Mouse (Mus musculus) ES-Bruce4 (cell line): ENCODE measurements around the gene Lrba. TPM values are rescaled to one million over a fixed set of nuclear protein-coding genes. Genes with fewer than 3 reads are reported as not detected.

Experiments used
- H3K27ac ChIP-seq: 2 replicates; pipeline ENCODE4 v1.5.1; 2012; ENCODE audit warnings: low read length, inconsistent platforms; ENCODE audit not compliant: insufficient read depth
- H3K27me3 ChIP-seq: 2 replicates; pipeline ENCODE4 v1.6.1; 2012; ENCODE audit warnings: mild to moderate bottlenecking, low read length, inconsistent platforms; ENCODE audit not compliant: control insufficient read depth, poor library complexity, insufficient read depth, severe bottlenecking
- H3K36me3 ChIP-seq: 2 replicates; pipeline ENCODE4 v1.6.1; 2012; ENCODE audit warnings: inconsistent platforms, mild to moderate bottlenecking, low read length, moderate library complexity; ENCODE audit not compliant: control insufficient read depth, poor library complexity, insufficient read depth, severe bottlenecking
- H3K4me1 ChIP-seq: one replicate; pipeline ENCODE4 v1.8.1; 2011; ENCODE audit warnings: low read length; ENCODE audit not compliant: control insufficient read depth, insufficient read depth
- H3K4me3 ChIP-seq: 2 replicates; pipeline ENCODE4 v1.5.1; 2011; ENCODE audit warnings: low read depth, mild to moderate bottlenecking, low read length
- H3K9ac ChIP-seq: 2 replicates; pipeline ENCODE4 v1.6.1; 2012; ENCODE audit warnings: low read depth, mild to moderate bottlenecking, inconsistent platforms; ENCODE audit not compliant: poor library complexity, severe bottlenecking
- H3K9me3 ChIP-seq: replicated peaks from 2 replicates; pipeline ENCODE4 v1.6.1; 2012; ENCODE audit warnings: mild to moderate bottlenecking, low read length, inconsistent platforms; ENCODE audit not compliant: control insufficient read depth, poor library complexity, insufficient read depth, severe bottlenecking
- CTCF ChIP-seq: IDR thresholded peaks from one replicate; pipeline ENCODE4 v1.8.1; 2011; ENCODE audit warnings: low read depth, low read length
- EP300 ChIP-seq: IDR thresholded peaks from 2 replicates; pipeline ENCODE4 v1.6.1; 2011; ENCODE audit warnings: low read depth, low read length; ENCODE audit not compliant: insufficient read depth
- POLR2A ChIP-seq: IDR thresholded peaks from one replicate; pipeline ENCODE4 v1.8.1; 2011; ENCODE audit warnings: low read length; ENCODE audit not compliant: insufficient read depth
- polyA plus RNA-seq: library from polyadenylated mRNA; stranded (reverse); fragments of >200 nt; gene quantifications from 2 replicates; pipeline ENCODE4 v1.2.4, GENCODE M21; 2011; ENCODE audit warnings: low read depth; ENCODE audit not compliant: missing spikeins, insufficient read depth, insufficient read length

Lrba gene
- polyA plus RNA-seq, 1 experiment, result 24.5 TPM

- no peaks in the 10 kb centered on the region for H3K4me1 ChIP-seq
Measured at GRCm38 (mm10) chr3:86750652-86751051, 526.2 kb downstream of the Lrba start.

GRCm38 (mm10) chr3:86754178-86754577 lies 529.7 kb downstream of the Lrba start:
- Histone ChIP-seq H3K9ac (no peak overlapping the region), H3K36me3 (no peaks in the 10 kb centered on the region), H3K27ac (no peak overlapping the region), H3K27me3 (no peaks in the 10 kb centered on the region), H3K4me3 (no peak overlapping the region), H3K4me1 (no peaks in the 10 kb centered on the region), H3K9me3 (no peaks in the 10 kb centered on the region)
- no peak for TF ChIP-seq POLR2A
- no peak for TF ChIP-seq CTCF
- no peak for TF ChIP-seq EP300

More at GRCm38 (mm10) chr3:86750652-86751051, 526.2 kb downstream of the Lrba start:
- Histone ChIP-seq H3K27me3 (no peaks in the 10 kb centered on the region), H3K9me3 (no peaks in the 10 kb centered on the region), H3K36me3 (no peaks in the 10 kb centered on the region), H3K4me3 (no peak overlapping the region), H3K9ac (no peak overlapping the region), H3K27ac (no peak overlapping the region)
- TF ChIP-seq CTCF (no peak), EP300 (no peak), POLR2A (no peak)

GRCm38 (mm10) chr3:86754595-86755557 lies 530.4 kb downstream of the Lrba start:
- no peak overlapping the region for H3K4me3 ChIP-seq
- TF ChIP-seq POLR2A, result no peak
- H3K4me1 ChIP-seq, result no peaks in the 10 kb centered on the region
- H3K9me3 ChIP-seq, result no peaks in the 10 kb centered on the region
- H3K27me3 ChIP-seq, result no peaks in the 10 kb centered on the region
- no peak overlapping the region for H3K9ac ChIP-seq
- H3K27ac ChIP-seq, result no peak overlapping the region
- H3K36me3 ChIP-seq, result no peaks in the 10 kb centered on the region

DNA sequence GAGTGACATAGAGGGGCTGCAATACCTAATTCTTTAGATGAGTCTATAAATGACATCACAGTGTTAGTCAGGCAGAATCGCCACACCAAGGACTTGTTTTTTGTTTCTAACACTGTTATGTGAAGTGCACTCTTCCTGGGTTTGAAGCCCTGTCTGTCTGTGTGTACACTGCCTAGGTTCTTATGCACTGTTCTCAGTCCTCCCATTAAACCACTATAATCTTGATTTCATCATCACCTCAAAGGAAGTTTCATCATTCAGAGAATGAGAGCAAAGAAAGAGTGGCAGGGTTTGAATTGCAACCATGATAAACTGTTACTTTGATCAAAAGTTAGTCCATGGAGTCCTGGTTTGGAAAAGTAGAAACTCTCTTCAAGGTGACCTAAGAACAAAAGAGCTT lies 532.1 kb downstream of the Lrba start:
- no peak overlapping the region for H3K9ac ChIP-seq
- H3K27ac ChIP-seq, result no peak overlapping the region
- TF ChIP-seq EP300 (no peak), CTCF (no peak)
- no peaks in the 10 kb centered on the region for H3K9me3 ChIP-seq
- H3K4me1 ChIP-seq, result no peaks in the 10 kb centered on the region
- no peaks in the 10 kb centered on the region for H3K36me3 ChIP-seq
- H3K4me3 ChIP-seq, result no peak overlapping the region
- no peaks in the 10 kb centered on the region for H3K27me3 ChIP-seq

DNA sequence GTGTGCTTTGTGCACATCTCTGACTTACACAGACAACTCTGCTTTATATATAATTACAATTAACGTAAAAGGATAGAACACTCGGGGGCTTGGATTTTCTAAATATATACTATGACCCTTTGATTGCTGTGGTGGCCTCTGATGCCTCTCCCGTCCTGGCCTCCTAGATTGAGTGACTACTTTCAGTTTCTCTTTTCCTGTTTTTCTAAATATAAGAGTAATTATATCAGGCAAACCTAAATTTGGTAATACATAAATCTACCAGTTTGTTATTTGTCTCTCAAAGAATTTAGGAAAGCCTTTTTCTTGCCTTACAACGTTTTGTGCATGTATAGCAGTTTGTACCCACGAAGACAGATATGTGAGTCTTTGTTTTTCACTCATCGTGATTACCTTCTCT lies 534.2 kb downstream of the Lrba start:
- no peaks in the 10 kb centered on the region for H3K27me3 ChIP-seq
- TF ChIP-seq EP300 (no peak), POLR2A (no peak), CTCF (no peak)
- no peaks in the 10 kb centered on the region for H3K36me3 ChIP-seq
- H3K4me1 ChIP-seq, result no peaks in the 10 kb centered on the region
- no peak overlapping the region for H3K9ac ChIP-seq
- H3K27ac ChIP-seq, result no peak overlapping the region
- H3K4me3 ChIP-seq, result no peak overlapping the region
- no peaks in the 10 kb centered on the region for H3K9me3 ChIP-seq

DNA sequence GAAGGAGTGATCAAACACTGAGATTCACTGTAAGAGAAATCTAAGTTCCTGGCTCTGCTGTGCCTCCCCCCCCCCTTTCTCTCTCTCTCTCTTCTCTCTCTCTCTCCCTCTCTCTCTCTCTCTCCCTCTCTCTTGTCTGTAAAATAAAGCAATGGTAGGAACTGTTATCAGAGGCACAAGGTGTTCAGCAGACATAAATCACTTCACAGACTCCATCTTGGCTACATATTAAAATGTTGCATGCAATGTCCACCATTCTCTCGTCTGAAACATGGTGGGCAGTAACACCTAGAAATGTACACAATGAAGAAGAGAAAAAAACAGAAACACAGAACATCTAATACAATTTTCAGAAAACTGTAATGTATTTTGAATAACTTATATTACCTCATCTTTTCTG lies 534.9 kb downstream of the Lrba start:
- TF ChIP-seq POLR2A, result no peak
- no peak for TF ChIP-seq EP300
- TF ChIP-seq CTCF, result no peak
- Histone ChIP-seq H3K9ac (no peak overlapping the region), H3K9me3 (no peaks in the 10 kb centered on the region), H3K4me3 (no peak overlapping the region), H3K27me3 (no peaks in the 10 kb centered on the region), H3K4me1 (no peaks in the 10 kb centered on the region), H3K36me3 (no peaks in the 10 kb centered on the region), H3K27ac (no peak overlapping the region)
